Mouse (Mus musculus) brain, embryonic 14.5 days (tissue): ENCODE measurements at regions not wholly inside any gene's neighbourhood (a gene's known extent, or its start where the extent isn't known, plus 50 kb on each side); places are given as distances from the start of the nearest gene placed in this dataset.

Experiments used
- DNase-seq: peaks from one replicate; pipeline ENCODE4 v3.0.0-alpha.2; 2011; ENCODE audit warnings: low read depth
- CTCF ChIP-seq: fragments of 200-500 bp; IDR thresholded peaks from 2 replicates; pipeline ENCODE4 v1.5.1; 2012; ENCODE audit warnings: inconsistent platforms, mild to moderate bottlenecking, moderate library complexity, borderline replicate concordance; ENCODE audit not compliant: insufficient read depth, insufficient read length; ENCODE audit errors: extremely low read depth
- POLR2A ChIP-seq: fragments of 200-500 bp; IDR thresholded peaks from 2 replicates; pipeline ENCODE4 v1.6.1; 2012; ENCODE audit warnings: mild to moderate bottlenecking, inconsistent platforms, borderline replicate concordance; ENCODE audit not compliant: poor library complexity, insufficient read depth, insufficient read length, severe bottlenecking; ENCODE audit errors: extremely low read depth

DNA sequence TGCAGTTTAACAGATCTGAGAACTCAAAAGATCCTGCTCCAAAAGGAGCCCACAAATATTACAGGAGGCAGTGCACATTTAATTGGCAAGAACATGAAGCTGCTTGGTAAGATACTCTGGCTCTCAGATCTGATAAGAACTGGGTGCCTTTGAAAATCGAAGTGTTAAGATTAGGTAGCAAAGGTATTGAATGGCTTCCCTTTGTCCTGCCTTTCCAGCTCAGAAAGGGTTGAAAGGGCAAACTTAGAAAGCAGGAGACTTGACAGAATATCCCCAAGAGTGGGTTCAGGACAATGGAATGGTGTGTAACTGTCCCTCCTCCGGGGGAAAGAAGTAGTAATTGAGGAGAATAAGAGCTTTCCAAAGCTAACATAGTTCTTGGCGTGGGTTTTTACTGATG, 431.4 kb downstream of the Gm10283 start:
- TF ChIP-seq POLR2A (no peak), CTCF (no peak)
- DNase-seq = peak; percentile 65

DNA sequence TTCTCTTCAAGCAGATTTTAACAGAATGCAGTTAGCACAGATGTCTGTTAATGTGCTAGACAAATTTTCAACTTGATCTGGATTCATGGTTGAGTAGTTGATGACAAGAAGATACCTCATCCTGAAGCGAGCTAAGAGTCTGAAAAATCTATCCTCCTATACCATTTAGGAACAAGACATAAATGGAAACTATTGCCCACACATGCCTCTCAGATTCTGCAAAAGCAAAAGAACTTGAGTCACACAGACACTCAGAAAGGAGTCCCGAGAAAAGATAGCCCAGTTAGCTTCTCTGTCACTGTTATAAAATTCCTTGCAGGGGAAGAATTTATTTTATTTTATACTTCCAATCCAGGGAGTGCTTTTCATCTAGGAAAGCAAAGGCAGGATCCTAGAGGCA, 447.9 kb downstream of the Gm10283 start:
- TF ChIP-seq CTCF (no peak), POLR2A (no peak)
- DNase-seq = no peak

DNA sequence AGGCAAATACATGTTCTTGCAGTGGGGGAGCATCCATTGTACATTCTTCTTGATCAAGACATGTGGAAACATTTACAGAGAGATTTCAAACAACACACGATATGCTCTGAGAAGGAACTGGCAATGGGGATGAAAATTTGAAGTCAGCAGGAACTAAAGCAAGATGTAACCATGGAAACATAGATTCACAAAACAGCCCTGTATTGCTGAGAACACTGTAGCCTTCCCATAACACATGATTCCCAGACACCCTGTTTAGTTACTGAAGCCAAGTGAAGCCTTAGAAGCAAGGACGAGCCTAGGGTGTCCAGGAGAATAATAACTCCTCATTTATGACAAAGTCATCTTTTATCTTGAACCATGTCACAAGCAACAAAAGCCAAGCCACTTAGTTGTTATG, 474.3 kb downstream of the Gm10283 start:
- peak; percentile 53 for DNase-seq

More for the DNA sequence above, 474.3 kb downstream of the Gm10283 start:
- TF ChIP-seq CTCF = no peak
